Mouse (Mus musculus) lung, embryonic 14.5 days (tissue): ENCODE measurements around the gene Vps51. TPM values are rescaled to one million over a fixed set of nuclear protein-coding genes. Genes with fewer than 3 reads are reported as not detected.
A peak's percentile ranks its signal among the peaks of the same experiment; 100 is the strongest.

Source experiments
- ATAC-seq: fragments of 200-750 bp; cut with Nextera tagmentation; 2 replicates; pipeline ENCODE4 v1.8.0; 2017; ENCODE audit warnings: mild to moderate bottlenecking, moderate TSS enrichment, moderate library complexity; ENCODE audit not compliant: insufficient read depth
- DNase-seq: peaks from one replicate; pipeline ENCODE4 v3.0.0-alpha.2; 2015
- H3K27ac ChIP-seq: fragments of 300-500 bp; sonication (generic); 2 replicates; pipeline ENCODE4 v1.5.1; 2014; ENCODE audit warnings: low read depth, mild to moderate bottlenecking, moderate library complexity
- H3K27me3 ChIP-seq: fragments of 300-500 bp; sonication (generic); 2 replicates; pipeline ENCODE4 v1.6.1; 2014; ENCODE audit warnings: low read length, control low read depth; ENCODE audit not compliant: insufficient read depth
- H3K36me3 ChIP-seq: fragments of 300-500 bp; sonication (generic); 2 replicates; pipeline ENCODE4 v1.6.1; 2014; ENCODE audit warnings: control low read depth; ENCODE audit not compliant: insufficient read depth
- H3K4me1 ChIP-seq: fragments of 300-500 bp; sonication (generic); 2 replicates; pipeline ENCODE4 v1.6.1; 2014; ENCODE audit warnings: antibody characterized with exemption, control low read depth; ENCODE audit not compliant: insufficient read depth
- H3K4me2 ChIP-seq: fragments of 300-500 bp; sonication (generic); 2 replicates; pipeline ENCODE4 v1.6.1; 2014; ENCODE audit warnings: mild to moderate bottlenecking
- H3K4me3 ChIP-seq: fragments of 300-500 bp; sonication (generic); 2 replicates; pipeline ENCODE4 v1.5.1; 2014; ENCODE audit warnings: low read depth, low read length
- H3K9ac ChIP-seq: fragments of 300-500 bp; sonication (generic); 2 replicates; pipeline ENCODE4 v1.6.1; 2014
- H3K9me3 ChIP-seq: fragments of 300-500 bp; sonication (generic); 2 replicates; pipeline ENCODE4 v1.6.1; 2016; ENCODE audit warnings: low read depth, low read length, control low read depth
- CTCF ChIP-seq: IDR thresholded peaks from 2 replicates; pipeline ENCODE4 v1.5.1; 2016; ENCODE audit warnings: antibody characterized with exemption, low read depth
- WGBS: fragments of 180-500 bp; shearing (Covaris S2); extraction: QIAGEN DNeasy Blood & Tissue Kit; methylation state at CpG from one replicate; pipeline ENCODE4 v1.1.7; 2014; 5-methylcytosine and 5-hydroxymethylcytosine counted together
- polyA plus RNA-seq: library from polyadenylated mRNA; unstranded; fragments of >200 nt; fragmentation: Nextera tagmentation; extraction: Ambion mirVana; gene quantifications from 2 replicates; pipeline ENCODE4 v1.2.1, GENCODE M21; 2014

Vps51 gene
- polyA plus RNA-seq, 1 experiment from 2014 or later: 63.2 TPM

GRCm38 (mm10) chr19:6102169-6102853 lies 25.3 kb upstream of the Vps51 start:
- TF ChIP-seq CTCF: no peak
- Histone ChIP-seq H3K27ac (no peak overlapping the region), H3K36me3 (0 out of 2 replicates have a peak, but pooled peaks cover 10% of the 10 kb centered on the region), H3K4me2 (no peak overlapping the region), H3K27me3 (no peaks in the 10 kb centered on the region), H3K9me3 (no peaks in the 10 kb centered on the region), H3K4me3 (no peak overlapping the region), H3K9ac (no peak overlapping the region), H3K4me1 (no peaks in the 10 kb centered on the region)
- no peak for ATAC-seq
- DNase-seq: no peak
- 74% methylated on average over 6 of the region's 6 CpGs for WGBS

- no peaks in the 10 kb centered on the region for H3K9me3 ChIP-seq
- no peak for ATAC-seq
- H3K9ac ChIP-seq: no peak overlapping the region
- no peak overlapping the region for H3K4me3 ChIP-seq
- WGBS: 51% methylated on average over 6 of the region's 6 CpGs
- H3K4me2 ChIP-seq: no peak overlapping the region
- DNase-seq: no peak
- 0 out of 2 replicates have a peak, but pooled peaks cover 10% of the 10 kb centered on the region for H3K36me3 ChIP-seq
- H3K4me1 ChIP-seq: no peaks in the 10 kb centered on the region
- no peak overlapping the region for H3K27ac ChIP-seq
- TF ChIP-seq CTCF: no peak
- H3K27me3 ChIP-seq: no peaks in the 10 kb centered on the region
Measured at GRCm38 (mm10) chr19:6101186-6101585, 24.2 kb upstream of the Vps51 start.

GRCm38 (mm10) chr19:6097847-6098246 lies 20.8 kb upstream of the Vps51 start:
- DNase-seq (no peak), ATAC-seq (no peak)
- 69% methylated on average over 3 of the region's 3 CpGs for WGBS
- Histone ChIP-seq H3K4me2 (no peak overlapping the region), H3K4me1 (no peaks in the 10 kb centered on the region), H3K4me3 (no peak overlapping the region), H3K36me3 (peaks cover 34% of the 10 kb centered on the region), H3K9ac (no peak overlapping the region), H3K27ac (no peak overlapping the region), H3K9me3 (no peaks in the 10 kb centered on the region), H3K27me3 (no peaks in the 10 kb centered on the region)
- no peak for TF ChIP-seq CTCF

- Histone ChIP-seq H3K9me3 (no peaks in the 10 kb centered on the region), H3K4me1 (no peaks in the 10 kb centered on the region), H3K9ac (no peak within 1 kb of the TSS; the same call in 1 of the 2 replicates), H3K36me3 (peaks cover 70% of the 10 kb centered on the region), H3K4me3 (no peak within 1 kb of the TSS), H3K4me2 (no peak within 1 kb of the TSS), H3K27ac (no peak within 1 kb of the TSS), H3K27me3 (no peaks in the 10 kb centered on the region)
- ATAC-seq (no peak), DNase-seq (no peak)
- TF ChIP-seq CTCF: no peak
- 85% methylated on average over 7 of the region's 7 CpGs for WGBS
Measured at GRCm38 (mm10) chr19:6094119-6094518, 17.1 kb upstream of the Vps51 start, which contains the start of gene AC131692.1. Gene AC131692.1, plus strand, starts transcription at chr19:6094419.

GRCm38 (mm10) chr19:6088841-6089240 lies 11.8 kb upstream of the Vps51 start:
- 94% methylated on average over 13 of the region's 13 CpGs for WGBS
- Histone ChIP-seq H3K4me3 (no peak overlapping the region), H3K9me3 (no peaks in the 10 kb centered on the region), H3K4me2 (no peak overlapping the region), H3K27me3 (no peaks in the 10 kb centered on the region), H3K36me3 (peaks cover 73% of the 10 kb centered on the region), H3K9ac (no peak overlapping the region), H3K4me1 (peaks cover 3% of the 10 kb centered on the region), H3K27ac (no peak overlapping the region)
- DNase-seq (no peak), ATAC-seq (no peak)
- TF ChIP-seq CTCF: no peak

- Histone ChIP-seq H3K4me3 (peak overlapping the region; percentile 84), H3K9ac (peak overlapping the region; percentile 70), H3K4me1 (peaks cover 3% of the 10 kb centered on the region), H3K4me2 (peak overlapping the region; percentile 91), H3K36me3 (peaks cover 66% of the 10 kb centered on the region), H3K27me3 (no peaks in the 10 kb centered on the region), H3K9me3 (no peaks in the 10 kb centered on the region), H3K27ac (peak overlapping the region; percentile 84)
- DNase-seq: peak; percentile 88
- under 1% methylated on average over 17 of the region's 17 CpGs for WGBS
- ATAC-seq: peak; percentile 76
- TF ChIP-seq CTCF: no peak
Measured at GRCm38 (mm10) chr19:6085417-6085879, 8.4 kb upstream of the Vps51 start.

- Histone ChIP-seq H3K4me3 (peak within 1 kb of the TSS; percentile 84), H3K36me3 (peaks cover 65% of the 10 kb centered on the region), H3K4me1 (peaks cover 3% of the 10 kb centered on the region), H3K27ac (peak within 1 kb of the TSS; percentile 84), H3K9me3 (no peaks in the 10 kb centered on the region), H3K4me2 (peak within 1 kb of the TSS; percentile 91), H3K27me3 (no peaks in the 10 kb centered on the region), H3K9ac (peak within 1 kb of the TSS; percentile 70)
- TF ChIP-seq CTCF: no peak
- under 1% methylated on average over 58 of the region's 58 CpGs for WGBS
- ATAC-seq (peak; percentile 91), DNase-seq (peak; percentile 99)
Measured at GRCm38 (mm10) chr19:6084478-6085248, 7.6 kb upstream of the Vps51 start, which contains the start of the genes Zfpl1 and Cdca5. Gene Zfpl1, minus strand, starts transcription at chr19:6084956. Gene Cdca5, plus strand, starts transcription at chr19:6084983.
